Mouse (Mus musculus) frontal cortex, postnatal 14 days (tissue): Measurements from ENCODE around the gene Hadhb.
"Not testable (repeated sequence)": the region's sequence is repeated elsewhere in the genome, so short reads cannot be mapped to it uniquely, and the experiment has no call there.

ENCODE experiments used
- DNase-seq, 2 experiments: peaks; one replicate each; pipeline ENCODE4 v3.0.0; 2022; ENCODE audit warnings: low spot score in 2 of 2

The Hadhb gene

DNA sequence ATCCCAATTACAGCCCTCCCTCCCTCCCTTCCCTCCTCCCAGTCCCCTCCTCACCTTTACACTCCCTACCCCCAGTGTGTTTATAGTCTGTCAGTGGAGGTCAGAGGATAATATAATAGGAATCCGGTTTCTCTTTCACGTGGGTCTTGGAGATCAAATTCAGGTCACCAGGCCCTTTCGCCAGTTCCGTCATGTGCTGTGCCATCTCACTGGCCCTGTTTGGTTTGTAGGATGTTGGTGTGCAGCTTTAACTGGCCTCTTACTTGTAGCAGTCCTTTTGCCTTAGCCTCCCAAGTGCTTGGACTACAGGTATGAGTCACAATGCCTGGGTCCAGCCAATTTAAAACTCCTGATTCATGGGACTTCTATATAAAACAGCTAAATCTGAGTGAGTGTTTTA, 20.8 kb downstream of the Hadhb start:
- DNase-seq, result no peak

DNA sequence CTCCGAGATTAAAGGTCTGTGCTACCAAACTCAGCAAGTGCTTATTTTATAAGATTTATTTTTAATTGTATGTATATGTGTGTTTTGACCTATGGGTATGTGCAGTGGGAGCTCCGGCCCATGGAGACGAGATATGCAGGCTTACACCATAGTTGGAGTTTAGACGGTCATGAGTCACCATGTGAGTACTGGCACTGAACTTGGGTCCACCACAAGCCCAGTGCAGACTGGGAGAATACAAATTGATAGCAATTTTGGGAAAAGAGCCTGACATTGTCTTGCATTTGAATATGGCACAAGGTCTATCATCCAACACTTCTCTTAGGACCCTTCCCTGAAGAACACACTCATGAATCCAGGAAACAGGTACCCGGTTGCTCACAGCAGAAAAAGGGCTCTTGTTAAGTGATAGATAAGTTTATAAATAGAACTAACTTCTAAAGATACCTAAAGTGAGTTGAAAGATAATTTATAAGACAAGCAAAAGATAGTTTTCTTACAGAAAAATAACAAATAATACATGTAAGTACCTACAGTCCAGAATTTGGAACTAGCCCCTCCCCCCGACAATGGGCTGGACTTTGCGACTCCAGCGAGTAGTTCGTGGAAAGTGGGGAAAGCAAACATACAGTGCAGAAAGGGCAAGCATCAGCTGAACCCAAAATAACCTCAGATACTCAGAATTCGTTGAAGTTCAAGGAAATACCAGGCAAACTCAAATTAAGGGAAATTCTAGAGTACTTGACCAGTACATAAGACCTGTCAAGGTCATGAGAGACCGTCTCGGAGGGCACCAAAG, 32.8 kb downstream of the Hadhb start:
- no peak for DNase-seq

DNA sequence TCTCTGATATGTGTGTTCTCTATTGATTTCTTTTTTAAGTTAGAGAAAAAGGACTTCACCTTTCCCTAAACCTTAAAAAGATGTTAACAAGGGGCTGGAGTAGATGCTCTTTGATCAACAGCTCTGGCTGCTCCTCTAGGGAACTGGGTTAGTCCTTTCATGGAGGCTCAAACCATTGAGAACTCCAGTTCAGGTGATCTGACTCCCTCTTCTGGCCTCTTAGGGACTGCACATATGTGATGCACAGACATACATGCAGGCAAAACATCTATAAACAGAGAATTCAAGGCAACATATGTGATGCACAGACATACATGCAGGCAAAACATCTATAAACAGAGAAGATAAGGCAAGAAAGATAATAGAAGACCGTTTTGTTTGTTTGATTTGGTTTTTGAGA, 37.4 kb downstream of the Hadhb start:
- no peak for DNase-seq

DNA sequence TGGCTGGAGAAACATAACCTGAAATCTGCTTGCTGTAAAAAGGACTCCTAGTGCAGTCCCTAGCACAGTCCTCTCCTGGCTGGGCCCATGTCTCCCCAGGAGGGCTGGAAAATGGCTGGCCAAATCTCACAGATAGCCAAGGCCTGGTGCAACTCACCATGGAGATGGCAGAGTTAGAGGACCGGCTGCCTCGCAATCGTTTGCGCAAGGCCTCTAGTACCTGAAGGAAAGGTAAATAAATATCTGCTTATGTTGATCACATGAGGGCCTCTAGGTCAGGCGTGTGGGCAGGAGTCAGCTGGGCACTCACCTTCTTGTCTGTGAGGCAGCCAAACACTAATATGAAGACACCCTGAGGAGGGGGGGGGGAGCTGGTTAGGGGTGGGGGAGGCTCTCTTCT, 40.3 kb downstream of the Hadhb start:
- no peak for DNase-seq

DNA sequence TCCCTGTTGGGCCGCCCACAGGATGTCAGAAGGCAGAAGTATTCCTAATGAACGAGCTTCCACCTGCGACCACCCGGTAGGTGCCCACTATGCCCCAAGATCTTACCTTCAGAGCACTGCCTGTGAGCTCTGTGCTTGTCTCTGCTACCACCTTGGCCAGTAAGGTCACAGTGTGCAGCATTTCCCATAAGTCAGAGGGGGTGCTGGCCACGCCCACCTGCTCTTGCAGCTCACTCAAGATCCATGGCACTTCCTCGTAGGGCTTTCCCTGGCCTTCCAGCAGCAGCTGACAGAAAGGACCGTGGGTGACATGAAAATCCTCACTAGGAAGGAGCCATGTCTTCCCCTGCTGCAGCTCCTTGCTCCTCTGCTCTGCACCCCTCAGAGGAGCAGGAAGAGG, 43.2 kb downstream of the Hadhb start:
- no peak for DNase-seq

DNA sequence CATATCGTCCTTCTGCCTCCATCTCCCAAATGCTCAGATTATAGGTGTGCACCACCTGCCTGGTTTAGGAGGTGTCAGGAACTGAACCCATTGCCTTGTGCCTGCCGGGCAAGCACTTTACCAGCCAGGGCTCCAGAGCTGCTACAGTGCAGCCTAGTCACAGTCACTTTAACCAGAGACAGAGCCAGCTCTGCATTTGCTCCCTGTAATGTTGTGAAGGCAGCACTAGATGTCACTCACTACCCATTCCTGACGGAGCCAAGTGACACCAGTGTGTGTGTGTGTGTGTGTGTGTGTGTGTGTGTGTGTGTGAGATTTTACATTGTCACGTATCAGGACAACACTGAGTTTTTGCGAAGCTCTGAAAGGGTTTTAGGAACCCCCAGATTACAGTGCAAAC, 46.5 kb downstream of the Hadhb start:
- DNase-seq, result peak; percentile 29 to 42

DNA sequence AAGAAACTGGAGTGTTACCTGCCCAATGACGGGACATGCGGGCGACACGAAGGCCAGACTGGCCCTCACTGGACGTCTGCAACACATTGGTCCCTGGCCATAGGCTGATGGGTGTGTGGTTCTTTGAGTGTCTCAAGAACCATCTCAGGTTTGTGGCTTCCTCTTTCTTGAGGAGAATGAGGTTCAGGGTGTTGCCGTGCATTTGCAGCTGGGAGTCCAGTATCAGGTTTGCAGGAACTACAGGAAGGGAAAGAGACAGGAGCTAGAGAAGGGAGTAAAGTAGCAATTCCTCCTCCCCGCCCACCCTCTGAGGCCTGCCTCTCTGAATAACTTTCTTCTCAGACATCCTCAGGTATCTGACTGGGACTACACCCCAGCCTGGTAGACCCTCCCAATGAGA, 47.2 kb downstream of the Hadhb start:
- DNase-seq, result no peak

DNA sequence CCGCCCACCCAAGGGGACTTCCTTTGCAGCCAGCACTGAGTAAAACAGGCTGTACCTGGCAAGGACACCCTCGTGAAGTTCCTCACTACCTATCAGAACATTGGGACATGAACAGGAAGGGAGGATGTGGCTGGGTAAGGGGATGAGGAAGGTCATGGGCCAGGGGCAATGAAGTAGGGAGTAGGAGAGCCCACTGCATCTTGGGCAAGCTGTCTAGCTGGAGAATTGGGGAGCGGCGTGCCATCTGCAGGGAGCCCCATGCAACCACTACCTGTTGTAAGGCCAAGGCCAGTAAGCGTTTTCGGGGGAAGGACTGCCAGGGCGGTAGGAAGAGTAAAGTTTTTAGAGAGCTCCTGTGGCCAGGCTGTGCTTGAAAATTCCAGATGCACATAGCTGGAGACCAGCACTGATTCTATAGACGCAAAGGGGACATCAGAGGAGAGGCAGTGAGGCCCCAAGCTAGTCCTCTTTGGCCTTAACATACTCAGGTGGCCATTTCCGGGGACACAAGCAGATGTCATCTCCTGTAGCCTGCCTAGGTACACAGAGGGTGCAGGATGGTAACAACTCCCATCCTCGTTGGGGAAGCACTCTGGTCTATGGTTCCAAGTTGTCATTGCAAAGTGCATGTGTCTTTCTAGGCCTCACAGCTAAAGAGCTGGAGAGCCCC, 48.3 kb downstream of the Hadhb start:
- DNase-seq, result no peak

DNA sequence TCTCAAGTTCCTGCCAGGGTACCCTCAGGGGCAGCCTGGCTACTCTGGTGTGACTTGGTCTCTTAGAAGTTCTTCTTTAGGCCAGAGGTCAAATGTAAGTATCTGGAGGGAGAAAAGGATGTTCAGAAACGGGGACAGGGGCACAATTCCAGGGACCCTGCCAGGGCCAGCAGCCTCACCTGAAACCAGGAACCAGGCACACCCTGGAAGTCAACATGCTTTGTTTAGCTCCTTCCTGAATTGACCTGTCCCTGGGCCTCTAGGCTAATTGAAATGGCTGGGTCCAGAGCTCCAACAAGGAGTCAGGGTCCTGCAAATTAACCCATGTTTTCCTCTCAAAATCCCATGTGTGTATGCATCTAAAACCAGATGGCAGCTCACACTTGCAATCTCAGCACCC, 49.4 kb downstream of the Hadhb start:
- no peak for DNase-seq

DNA sequence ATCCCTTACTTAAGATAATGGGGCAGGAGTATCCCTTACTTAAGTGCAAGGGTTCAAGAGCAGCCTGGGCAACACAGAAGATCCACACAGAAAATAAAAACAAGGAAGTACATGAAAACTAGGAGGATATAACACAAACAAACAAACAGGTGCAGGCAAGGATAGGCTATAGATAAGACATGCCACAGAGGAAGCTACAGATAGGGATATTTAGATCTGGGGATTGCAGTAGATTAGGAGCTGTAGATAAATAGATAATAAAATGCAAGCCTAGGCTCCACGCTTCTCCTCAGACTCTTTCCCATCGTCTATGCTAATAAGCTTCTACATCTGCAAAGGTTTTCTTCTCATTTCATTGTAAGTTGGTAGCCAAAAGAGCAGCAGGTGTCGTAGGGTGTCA, 50.0 kb downstream of the Hadhb start:
- DNase-seq, result no peak

DNA sequence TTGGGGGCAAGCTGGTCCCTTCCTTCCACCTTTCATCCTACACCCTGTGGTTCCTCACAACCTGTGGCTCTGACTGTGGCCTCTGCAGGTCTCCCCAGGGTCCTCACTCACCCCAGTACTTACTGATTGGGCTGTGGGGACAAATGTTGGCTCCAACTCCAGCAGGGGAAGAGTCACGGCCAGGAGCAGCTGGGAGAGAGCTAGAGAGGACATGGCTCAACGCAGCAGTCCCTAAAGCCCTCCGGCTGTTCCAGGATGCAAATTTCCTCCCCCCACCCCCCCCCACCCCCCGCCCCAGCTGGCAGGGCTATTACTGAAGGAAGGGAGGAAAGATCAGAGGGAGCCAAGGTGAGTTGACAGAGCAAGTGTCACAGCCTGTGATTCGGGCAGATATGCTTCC, 50.4 kb downstream of the Hadhb start, which contains the start of gene Adgrf3:
Gene Adgrf3 (minus strand): TSS at position 230 of the 400 bp plus-strand sequence.
- no peak for DNase-seq

DNA sequence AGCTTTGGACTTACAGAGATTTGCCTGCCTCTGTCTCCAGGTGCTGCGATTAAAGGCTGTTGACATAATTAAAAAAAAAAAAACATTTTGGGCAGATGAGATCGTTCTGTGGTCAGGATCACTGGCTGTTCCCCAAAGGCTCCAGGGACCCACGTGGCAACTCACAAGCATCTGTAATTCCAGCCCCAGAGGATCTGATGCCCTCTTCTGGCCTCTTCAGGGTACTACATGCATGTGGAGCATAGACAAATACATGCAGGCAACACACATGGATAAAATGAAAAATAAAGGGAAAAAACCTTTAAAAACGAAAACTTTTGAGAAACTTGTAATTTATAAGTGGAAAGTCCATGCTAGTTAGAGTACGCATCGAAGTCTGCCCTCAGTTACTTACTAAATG, 52.2 kb downstream of the Hadhb start:
- no peak for DNase-seq

DNA sequence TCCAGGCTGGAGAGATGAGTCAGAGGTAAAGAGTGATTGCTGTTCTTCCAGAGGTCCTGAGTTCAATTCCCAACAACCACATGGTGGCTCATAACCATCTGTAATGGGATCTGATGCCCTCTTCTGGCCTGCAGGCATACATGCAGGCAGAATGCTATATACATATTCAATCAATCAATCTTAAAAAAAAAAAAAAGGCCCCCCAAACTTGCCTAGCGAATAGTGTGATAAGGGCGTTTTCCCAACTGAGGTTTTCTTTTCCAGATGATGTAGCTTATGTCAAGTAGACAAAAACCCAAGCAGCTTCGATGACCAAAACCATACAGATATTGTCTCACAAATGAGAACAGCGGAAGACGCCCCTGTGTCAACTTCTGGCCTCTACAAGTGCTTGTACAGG, 55.7 kb downstream of the Hadhb start:
- not testable (repeated sequence) for DNase-seq

DNA sequence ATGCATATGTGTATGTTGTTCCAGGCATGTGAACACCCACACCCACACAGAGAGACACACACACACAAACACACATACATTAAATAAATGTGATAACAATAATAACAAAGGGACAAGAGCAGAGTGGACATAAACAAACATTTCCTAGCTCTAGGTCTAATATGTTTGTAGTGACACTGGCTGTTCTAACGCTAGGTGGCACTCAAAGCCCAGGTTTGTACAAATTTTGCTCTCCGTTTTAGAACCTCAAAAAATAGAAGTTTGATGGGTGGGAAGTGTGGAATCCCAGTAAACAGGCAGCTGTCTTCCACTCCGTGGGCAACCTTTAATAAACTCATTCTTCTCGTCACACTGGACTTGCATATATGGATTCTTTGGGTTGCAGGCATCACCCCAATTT, 59.8 kb downstream of the Hadhb start:
- DNase-seq, result peak in 1 of 2 experiments; percentile 55

DNA sequence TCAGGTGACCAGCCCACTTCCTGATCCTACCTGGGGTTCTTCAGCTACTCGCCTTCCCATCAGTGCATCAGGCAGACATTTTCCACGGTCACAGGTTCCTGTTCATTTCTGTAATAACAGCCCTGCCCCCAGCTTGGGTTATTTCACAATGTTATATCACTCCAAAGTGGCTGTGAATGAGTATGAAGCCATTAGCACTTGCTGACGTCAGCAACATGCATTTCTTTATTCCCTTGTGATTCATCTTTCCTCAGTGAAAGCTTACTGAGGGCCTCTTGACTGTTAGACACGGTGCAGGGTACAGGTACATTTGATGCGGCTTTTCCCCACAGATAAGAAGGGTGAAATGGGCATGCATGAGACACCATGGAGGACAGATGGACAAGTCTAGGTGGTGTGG, 60.9 kb downstream of the Hadhb start:
- no peak for DNase-seq

DNA sequence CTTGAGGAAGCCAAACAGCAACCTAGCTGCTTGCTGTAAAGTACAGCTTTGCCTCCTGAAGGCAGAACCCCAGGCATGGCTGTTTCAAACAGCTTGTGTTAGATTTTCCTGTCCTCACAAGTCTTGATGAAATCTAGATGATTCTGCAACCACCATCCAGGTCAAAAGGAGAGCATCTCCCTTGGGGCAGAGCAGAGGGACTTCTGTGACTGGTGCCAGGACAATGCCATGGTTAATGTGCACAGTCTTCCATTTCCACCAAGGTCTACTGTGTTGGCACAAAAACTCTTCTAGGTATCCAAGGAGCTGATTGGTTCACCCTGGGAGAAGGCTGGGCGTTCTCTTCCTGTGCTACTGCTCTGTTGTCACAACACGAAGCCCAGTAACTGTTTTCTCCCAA, 64.7 kb downstream of the Hadhb start:
- DNase-seq, result no peak

DNA sequence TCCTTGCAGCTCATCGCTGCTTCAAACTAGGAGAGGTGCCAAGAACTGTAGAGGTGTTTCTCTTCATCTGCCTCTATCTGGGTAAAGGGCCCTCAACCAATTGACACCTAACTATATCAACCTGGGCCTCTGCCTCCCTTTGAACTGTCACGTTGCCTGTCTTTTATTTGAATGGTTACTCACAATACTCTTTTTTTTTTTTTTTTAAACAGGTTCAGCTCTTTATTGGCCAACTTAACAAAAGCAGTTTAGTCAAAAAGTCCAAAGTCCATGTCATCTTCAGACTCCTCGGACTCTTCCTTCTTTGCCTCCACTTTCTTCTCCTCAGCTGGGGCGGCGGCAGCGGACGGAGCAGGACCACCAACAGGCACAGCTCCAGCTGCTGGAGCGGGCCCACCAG, 65.6 kb downstream of the Hadhb start:
- DNase-seq, result no peak

DNA sequence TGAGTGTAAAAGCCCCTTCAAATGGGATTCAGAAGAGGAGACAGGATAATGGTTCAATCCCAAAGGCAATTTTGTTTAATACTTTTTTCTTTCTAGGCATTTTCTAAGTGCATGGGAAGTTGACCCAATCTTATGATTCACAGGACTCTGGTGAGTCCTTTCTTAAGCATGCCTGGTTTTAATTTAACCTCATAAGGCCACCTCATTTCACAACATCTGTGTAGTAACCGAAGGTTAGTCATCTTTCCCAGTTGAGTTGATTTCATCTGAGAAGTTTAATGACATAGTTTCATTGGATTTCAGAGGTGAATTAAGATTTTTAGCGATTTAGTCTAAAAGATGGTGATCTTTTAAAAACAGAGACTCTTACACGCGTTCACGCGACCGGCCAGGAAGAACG, 67.6 kb downstream of the Hadhb start:
- DNase-seq, result no peak

DNA sequence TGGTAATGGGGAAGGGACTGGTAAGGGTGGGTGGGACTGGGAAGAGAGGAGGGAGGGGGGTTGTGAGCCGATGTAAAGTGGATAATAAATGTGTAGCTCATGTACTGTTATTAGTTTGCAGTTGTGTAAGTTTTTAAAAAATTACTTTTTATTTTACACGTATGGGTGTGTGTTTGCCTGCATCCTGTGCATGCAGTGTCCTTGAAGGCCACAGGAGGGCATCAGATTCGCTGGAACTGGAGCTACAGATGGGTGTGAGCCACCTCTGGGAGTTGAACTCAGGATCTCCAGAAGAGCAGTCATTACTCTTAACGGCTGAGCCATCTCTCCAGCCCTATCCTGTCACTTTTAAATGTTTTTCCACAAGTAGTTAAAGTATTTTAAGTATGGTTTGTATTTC, 75.9 kb downstream of the Hadhb start:
- DNase-seq, result no peak

DNA sequence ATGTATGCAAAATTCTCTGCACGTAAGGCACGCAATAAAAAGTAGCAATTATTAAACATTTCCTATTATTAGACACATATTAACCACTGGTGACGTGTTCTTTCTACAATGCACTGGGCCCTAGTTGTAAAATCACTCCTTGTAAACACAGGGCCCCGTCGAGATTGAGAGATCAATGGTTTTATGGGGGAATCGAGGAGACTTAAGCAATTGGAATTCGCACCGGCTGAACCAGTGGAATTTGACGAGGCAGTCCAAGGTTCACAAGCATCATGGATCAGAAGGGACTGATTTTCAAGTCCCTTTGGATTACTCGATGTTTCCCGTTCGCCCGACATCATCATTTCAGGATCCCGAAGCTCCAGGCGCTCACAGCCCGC, 76.8 kb downstream of the Hadhb start:
- no peak for DNase-seq

DNA sequence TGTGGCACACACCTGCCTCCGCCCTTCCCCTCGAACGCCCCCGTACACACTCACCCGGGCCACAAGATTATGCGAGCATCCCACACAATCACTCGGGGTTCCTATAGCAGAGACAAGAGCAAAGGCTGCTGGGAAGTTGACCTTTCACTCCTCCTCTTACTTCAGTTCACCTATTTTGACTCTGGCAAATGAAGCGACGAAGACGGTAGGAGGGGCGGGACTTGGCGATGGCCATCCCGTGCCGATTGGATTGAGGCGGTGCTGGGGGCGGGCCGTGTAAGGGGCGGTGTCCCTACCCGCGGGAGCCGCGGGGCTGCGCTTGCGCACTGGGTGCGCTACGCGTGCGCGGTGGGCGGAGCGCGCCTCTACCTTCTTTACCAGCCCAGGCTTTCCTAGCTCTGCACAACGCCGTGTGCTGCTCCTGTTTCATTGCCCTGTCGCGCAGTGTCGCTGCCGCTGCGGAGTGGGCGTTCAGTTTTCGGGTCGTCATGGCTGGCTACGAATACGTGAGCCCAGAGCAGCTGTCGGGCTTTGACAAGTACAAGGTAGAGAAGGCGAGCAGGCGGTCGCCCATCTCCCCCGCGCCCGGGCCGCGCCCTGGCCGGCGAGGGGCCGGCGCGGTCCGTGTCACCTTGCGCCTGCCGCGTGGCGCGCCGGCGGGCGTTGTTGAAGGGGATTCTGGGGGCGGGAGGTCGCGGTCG, 77.4 kb downstream of the Hadhb start, which contains the start of gene Selenoi:
Gene Selenoi (plus strand): TSS at position 311 of the 701 bp plus-strand sequence.
- peak; percentile 98 to 99 for DNase-seq

DNA sequence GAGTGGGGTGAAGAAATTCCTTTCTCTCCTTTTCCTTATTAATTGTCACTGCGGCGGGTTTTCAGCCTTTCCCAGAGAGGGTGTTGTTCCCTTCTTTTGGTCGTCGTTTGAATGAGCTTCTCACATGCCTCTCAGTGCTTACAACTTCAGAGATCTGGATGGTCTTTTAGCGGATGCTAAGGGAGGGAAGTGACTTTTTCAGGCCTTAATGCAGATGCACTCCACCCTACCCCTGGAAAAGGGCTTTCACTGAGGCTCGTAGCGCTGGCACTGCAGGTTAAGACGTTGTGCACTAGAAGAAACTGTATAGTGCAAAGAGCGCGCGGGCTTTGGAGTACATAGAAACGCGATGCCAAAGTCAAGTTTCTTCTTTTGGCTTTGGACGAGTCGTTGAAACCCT, 78.0 kb downstream of the Hadhb start:
- no peak for DNase-seq

DNA sequence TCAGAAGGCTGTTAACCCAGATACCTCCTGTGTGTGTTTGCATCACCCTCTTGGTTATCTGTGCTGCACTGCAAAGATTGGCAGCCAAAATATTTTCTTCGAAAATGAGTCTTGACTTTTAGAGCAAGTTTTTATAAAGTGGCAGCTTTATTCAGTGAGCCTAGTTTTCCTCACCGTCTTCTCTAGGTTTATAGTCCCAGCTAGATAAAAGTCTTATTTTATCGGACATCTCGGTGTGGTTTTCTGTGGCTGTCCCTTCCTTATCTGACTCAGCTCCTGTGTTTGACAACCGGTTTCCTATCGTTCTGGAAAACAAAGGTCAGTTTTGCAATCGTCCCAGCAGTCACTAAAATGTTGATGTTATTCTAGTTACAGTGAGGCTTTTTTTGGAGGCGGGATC, 78.9 kb downstream of the Hadhb start:
- no peak for DNase-seq
